Mouse (Mus musculus) intestine, postnatal 0 days (tissue): Measurements from ENCODE around the gene Coa3. TPM values are rescaled to one million over a fixed set of nuclear protein-coding genes. Genes with fewer than 3 reads are reported as not detected.
A peak's percentile ranks its signal among the peaks of the same experiment; 100 is the strongest.

Experiments used
- ATAC-seq: fragments of 200-750 bp; cut with Nextera tagmentation; 2 replicates; pipeline ENCODE4 v1.8.0; 2017; ENCODE audit warnings: mild to moderate bottlenecking, moderate TSS enrichment, moderate library complexity
- H3K27ac ChIP-seq: fragments of 300-500 bp; sonication (generic); 2 replicates; pipeline ENCODE4 v1.5.1; 2014; ENCODE audit warnings: mild to moderate bottlenecking, low read depth, low read length, moderate library complexity
- H3K27me3 ChIP-seq: fragments of 300-500 bp; sonication (generic); replicated peaks from 2 replicates; pipeline ENCODE4 v1.6.1; 2014; ENCODE audit warnings: low read length, mixed read lengths; ENCODE audit not compliant: control insufficient read depth, insufficient read depth
- H3K36me3 ChIP-seq: fragments of 300-500 bp; sonication (generic); 2 replicates; pipeline ENCODE4 v1.6.1; 2014; ENCODE audit warnings: mild to moderate bottlenecking, moderate library complexity; ENCODE audit not compliant: control insufficient read depth, insufficient read depth
- H3K4me1 ChIP-seq: fragments of 300-500 bp; sonication (generic); replicated peaks from 2 replicates; pipeline ENCODE4 v1.6.1; 2014; ENCODE audit warnings: antibody characterized with exemption, low read length, mixed read lengths; ENCODE audit not compliant: control insufficient read depth, insufficient read depth
- H3K4me2 ChIP-seq: fragments of 300-500 bp; sonication (generic); replicated peaks from 2 replicates; pipeline ENCODE4 v1.6.1; 2014; ENCODE audit warnings: low read depth, mild to moderate bottlenecking, moderate library complexity
- H3K4me3 ChIP-seq: fragments of 300-500 bp; sonication (generic); 2 replicates; pipeline ENCODE4 v1.5.1; 2014; ENCODE audit warnings: low read depth, low read length
- H3K9ac ChIP-seq: fragments of 300-500 bp; sonication (generic); 2 replicates; pipeline ENCODE4 v1.6.1; 2014; ENCODE audit warnings: mild to moderate bottlenecking, low read depth, low read length
- H3K9me3 ChIP-seq: fragments of 300-500 bp; sonication (generic); 2 replicates; pipeline ENCODE4 v1.6.1; 2016; ENCODE audit warnings: mixed run types; ENCODE audit not compliant: control insufficient read depth
- CTCF ChIP-seq: sonication (generic); IDR thresholded peaks from 2 replicates; pipeline ENCODE4 v1.5.1; 2016; ENCODE audit warnings: low read depth, mild to moderate bottlenecking, control low read depth, antibody characterized with exemption, moderate library complexity
- WGBS: fragments of 180-500 bp; shearing (Covaris S2); extraction: QIAGEN DNeasy Blood & Tissue Kit; methylation state at CpG from one replicate; pipeline ENCODE4 v1.1.7; 2014; 5-methylcytosine and 5-hydroxymethylcytosine counted together
- polyA plus RNA-seq: library from polyadenylated mRNA; unstranded; fragments of >200 nt; fragmentation: Nextera tagmentation; extraction: Ambion mirVana; gene quantifications from 2 replicates; pipeline ENCODE4 v1.2.1, GENCODE M21; 2015

Gene Coa3
- polyA plus RNA-seq, 1 experiment from 2014 or later, result 276 TPM

- no peak overlapping the region for H3K9ac ChIP-seq
- no peaks in the 10 kb centered on the region for H3K9me3 ChIP-seq
- peak overlapping the region; percentile 91; the same call in 1 of the 2 replicates for H3K4me2 ChIP-seq
- TF ChIP-seq CTCF, result peak; percentile 81
- WGBS, result 33% methylated on average over 14 of the region's 14 CpGs
- no peaks in the 10 kb centered on the region; the same call in 1 of the 2 replicates for H3K27me3 ChIP-seq
- H3K4me3 ChIP-seq, result no peak overlapping the region
- ATAC-seq, result 0 out of 2 replicates have a peak, but pooled peaks have one; percentile 6
- H3K36me3 ChIP-seq, result no peaks in the 10 kb centered on the region
- no peak overlapping the region for H3K27ac ChIP-seq
- 0 out of 2 replicates have a peak, but pooled peaks cover 4% of the 10 kb centered on the region for H3K4me1 ChIP-seq
Observed at GRCm38 (mm10) chr11:101248258-101248994, 30.5 kb downstream of the Coa3 start.

- Histone ChIP-seq H3K27ac (peak overlapping the region; percentile 68; the same call in 1 of the 2 replicates), H3K4me3 (peak overlapping the region; percentile 62; the same call in 1 of the 2 replicates), H3K4me1 (0 out of 2 replicates have a peak, but pooled peaks cover under 1% of the 10 kb centered on the region), H3K9ac (no peak overlapping the region), H3K9me3 (no peaks in the 10 kb centered on the region), H3K4me2 (peak overlapping the region; percentile 91), H3K27me3 (no peaks in the 10 kb centered on the region; the same call in 1 of the 2 replicates), H3K36me3 (no peaks in the 10 kb centered on the region)
- WGBS, result 83% methylated on average over 6 of the region's 6 CpGs
- no peak for TF ChIP-seq CTCF
- ATAC-seq, result no peak
Observed at GRCm38 (mm10) chr11:101247521-101248030, 31.3 kb downstream of the Coa3 start.

DNA sequence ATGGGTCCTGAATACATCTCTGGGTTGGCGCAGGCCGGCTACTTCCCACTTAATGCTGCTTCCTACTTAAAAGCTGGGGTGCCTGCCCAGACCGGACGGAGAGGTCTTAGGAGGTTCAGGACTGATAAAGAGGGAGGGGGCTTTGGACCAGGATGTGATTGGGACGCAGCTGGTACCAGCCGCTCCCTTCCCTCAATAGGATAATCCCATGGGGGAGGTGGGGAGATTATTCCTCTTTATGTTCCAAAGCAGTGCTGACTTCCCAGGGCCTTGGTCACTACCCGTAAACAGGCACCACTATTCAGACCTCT, 32.3 kb downstream of the Coa3 start:
- no peaks in the 10 kb centered on the region for H3K9me3 ChIP-seq
- ATAC-seq, result no peak
- peak overlapping the region; percentile 62 for H3K4me3 ChIP-seq
- no peaks in the 10 kb centered on the region for H3K36me3 ChIP-seq
- peak overlapping the region; percentile 91 for H3K4me2 ChIP-seq
- TF ChIP-seq CTCF, result no peak
- no peaks in the 10 kb centered on the region; the same call in 1 of the 2 replicates for H3K27me3 ChIP-seq
- 22% methylated on average over 7 of the region's 7 CpGs for WGBS
- peak overlapping the region; percentile 66 for H3K9ac ChIP-seq
- H3K4me1 ChIP-seq, result no peaks in the 10 kb centered on the region
- H3K27ac ChIP-seq, result peak overlapping the region; percentile 68

GRCm38 (mm10) chr11:101245855-101246701, 32.8 kb downstream of the Coa3 start, which contains the start of gene Ramp2:
TSS of gene Ramp2 (plus strand) at chr11:101246028.
- Histone ChIP-seq H3K9ac (peak within 1 kb of the TSS; percentile 66), H3K9me3 (no peaks in the 10 kb centered on the region), H3K4me1 (no peaks in the 10 kb centered on the region), H3K36me3 (no peaks in the 10 kb centered on the region), H3K4me2 (peak within 1 kb of the TSS; percentile 91), H3K27ac (peak within 1 kb of the TSS; percentile 68), H3K27me3 (no peaks in the 10 kb centered on the region; the same call in 1 of the 2 replicates), H3K4me3 (peak within 1 kb of the TSS; percentile 62)
- no peak; the same call in none of the 2 replicates for TF ChIP-seq CTCF
- 2% methylated on average over 61 of the region's 63 CpGs for WGBS
- ATAC-seq, result peak; percentile 34; the same call in 1 of the 2 replicates

- Histone ChIP-seq H3K4me2 (peak overlapping the region; percentile 91; the same call in 1 of the 2 replicates), H3K27ac (0 out of 2 replicates have a peak overlapping the region, but pooled peaks have one; percentile 68), H3K36me3 (no peaks in the 10 kb centered on the region), H3K4me3 (no peak overlapping the region), H3K9ac (no peak overlapping the region), H3K9me3 (no peaks in the 10 kb centered on the region), H3K27me3 (no peaks in the 10 kb centered on the region; the same call in 1 of the 2 replicates), H3K4me1 (no peaks in the 10 kb centered on the region)
- WGBS, result 41% methylated on average over 4 of the region's 4 CpGs
- ATAC-seq, result no peak
- no peak for TF ChIP-seq CTCF
Observed at GRCm38 (mm10) chr11:101245071-101245470, 33.8 kb downstream of the Coa3 start.
